Mouse (Mus musculus) megakaryocyte, embryonic 14.5 days (primary cell): ENCODE measurements at regions not wholly inside any gene's neighbourhood (a gene's known extent, or its start where the extent isn't known, plus 50 kb on each side); places are given as distances from the start of the nearest gene placed in this dataset.
"Not testable (repeated sequence)": the region's sequence is repeated elsewhere in the genome, so short reads cannot be mapped to it uniquely, and the experiment has no call there.

Experiments
- H3K27me3 ChIP-seq: replicated peaks from 2 replicates; pipeline ENCODE3; 2012; ENCODE audit warnings: inconsistent platforms
- H3K36me3 ChIP-seq: replicated peaks from 2 replicates; pipeline ENCODE3; 2012; ENCODE audit warnings: low read length, inconsistent platforms, mixed read lengths
- H3K4me1 ChIP-seq: 2 replicates; pipeline ENCODE4 v1.6.1; 2012; ENCODE audit warnings: inconsistent platforms
- H3K4me3 ChIP-seq: replicated peaks from 2 replicates; pipeline ENCODE3; 2012; ENCODE audit warnings: moderate library complexity, mild to moderate bottlenecking, inconsistent platforms
- H3K9me3 ChIP-seq: 2 replicates; pipeline ENCODE4 v1.6.1; 2012; ENCODE audit warnings: inconsistent platforms
- FLI1 ChIP-seq: IDR thresholded peaks from 2 replicates; pipeline ENCODE4 v1.6.1; 2012; ENCODE audit warnings: low read length, inconsistent platforms, mixed read lengths
- GATA1 ChIP-seq: IDR thresholded peaks from 3 replicates; pipeline ENCODE4 v1.6.1; 2012; ENCODE audit warnings: mixed read lengths, low read length, inconsistent platforms, borderline replicate concordance

GRCm38 (mm10) chr2:107117564-107117963 is 58.1 kb upstream of the Fshb start:
- H3K9me3 ChIP-seq, result no peaks in the 10 kb centered on the region
- H3K4me1 ChIP-seq, result no peaks in the 10 kb centered on the region
- H3K36me3 ChIP-seq, result no peaks in the 10 kb centered on the region
- H3K27me3 ChIP-seq, result no peaks in the 10 kb centered on the region
- no peak for TF ChIP-seq GATA1
- no peak overlapping the region for H3K4me3 ChIP-seq

DNA sequence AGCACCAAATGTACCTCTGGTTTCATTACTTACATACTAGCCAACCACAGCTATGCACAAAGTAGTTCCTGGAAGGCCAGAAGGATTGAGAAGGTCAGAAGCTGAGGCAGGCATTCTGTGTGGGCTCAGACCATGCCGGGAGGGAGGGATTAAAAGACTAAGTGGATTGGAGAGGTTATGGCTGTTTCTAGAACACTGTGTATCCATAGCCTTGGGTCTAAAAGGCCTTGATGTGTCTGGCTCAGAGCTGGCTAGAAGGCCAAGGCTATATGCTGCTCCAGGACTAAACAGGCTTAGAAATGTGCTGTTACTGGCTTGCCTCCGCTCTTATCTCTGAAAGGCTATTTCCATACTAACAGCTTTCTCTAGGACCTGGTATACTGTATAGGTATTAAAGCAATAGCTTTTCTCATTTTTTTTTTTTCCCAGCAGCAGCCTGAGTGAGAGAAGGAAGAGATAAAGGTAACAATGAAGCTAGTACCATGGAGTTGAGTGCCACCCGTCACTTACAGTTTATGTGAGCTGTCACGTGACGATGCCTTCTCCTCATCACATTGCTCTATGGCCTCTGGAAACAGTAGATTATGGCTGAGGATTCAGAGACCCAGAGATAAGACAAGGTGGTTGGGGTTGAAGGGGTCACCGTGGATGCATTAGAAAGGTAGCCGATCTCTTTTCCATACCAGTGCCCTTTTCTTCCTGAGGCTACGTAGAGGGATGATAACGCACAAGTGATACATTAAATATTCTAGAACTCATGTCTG is 59.4 kb upstream of the Fshb start:
- Histone ChIP-seq H3K27me3 (no peaks in the 10 kb centered on the region), H3K4me1 (no peaks in the 10 kb centered on the region), H3K9me3 (no peaks in the 10 kb centered on the region), H3K36me3 (no peaks in the 10 kb centered on the region), H3K4me3 (no peak overlapping the region)
- no peak for TF ChIP-seq GATA1
- no peak for TF ChIP-seq FLI1

GRCm38 (mm10) chr2:107119697-107120096 is 60.2 kb upstream of the Fshb start:
- Histone ChIP-seq H3K4me1 (no peaks in the 10 kb centered on the region), H3K9me3 (no peaks in the 10 kb centered on the region), H3K36me3 (no peaks in the 10 kb centered on the region), H3K27me3 (no peaks in the 10 kb centered on the region), H3K4me3 (no peak overlapping the region)
- no peak for TF ChIP-seq FLI1
- TF ChIP-seq GATA1, result no peak

- H3K27me3 ChIP-seq, result no peaks in the 10 kb centered on the region
- TF ChIP-seq FLI1 (no peak), GATA1 (no peak)
Observed at GRCm38 (mm10) chr2:107133186-107133585, 73.7 kb upstream of the Fshb start.

GRCm38 (mm10) chr2:107149317-107149716 is 89.9 kb upstream of the Fshb start:
- no peak overlapping the region for H3K4me3 ChIP-seq
- no peaks in the 10 kb centered on the region for H3K36me3 ChIP-seq
- no peaks in the 10 kb centered on the region for H3K9me3 ChIP-seq
- H3K4me1 ChIP-seq, result no peaks in the 10 kb centered on the region
- H3K27me3 ChIP-seq, result no peaks in the 10 kb centered on the region
- TF ChIP-seq GATA1 (no peak), FLI1 (no peak)

More at GRCm38 (mm10) chr2:107133186-107133585, 73.7 kb upstream of the Fshb start:
- no peak overlapping the region for H3K4me3 ChIP-seq
- H3K4me1 ChIP-seq, result no peaks in the 10 kb centered on the region
- H3K9me3 ChIP-seq, result no peaks in the 10 kb centered on the region
- H3K36me3 ChIP-seq, result no peaks in the 10 kb centered on the region

- Histone ChIP-seq H3K36me3 (no peaks in the 10 kb centered on the region), H3K9me3 (no peaks in the 10 kb centered on the region), H3K27me3 (no peaks in the 10 kb centered on the region), H3K4me1 (no peaks in the 10 kb centered on the region), H3K4me3 (no peak overlapping the region)
- TF ChIP-seq GATA1 (no peak), FLI1 (no peak)
Observed at GRCm38 (mm10) chr2:107149851-107150250, 90.4 kb upstream of the Fshb start.

- H3K36me3 ChIP-seq, result no peaks in the 10 kb centered on the region
- H3K9me3 ChIP-seq, result no peaks in the 10 kb centered on the region
- H3K4me1 ChIP-seq, result no peaks in the 10 kb centered on the region
- TF ChIP-seq GATA1, result no peak
- TF ChIP-seq FLI1, result no peak
- no peak overlapping the region for H3K4me3 ChIP-seq
- H3K27me3 ChIP-seq, result no peaks in the 10 kb centered on the region
Observed at GRCm38 (mm10) chr2:107150373-107150772, 90.9 kb upstream of the Fshb start.

DNA sequence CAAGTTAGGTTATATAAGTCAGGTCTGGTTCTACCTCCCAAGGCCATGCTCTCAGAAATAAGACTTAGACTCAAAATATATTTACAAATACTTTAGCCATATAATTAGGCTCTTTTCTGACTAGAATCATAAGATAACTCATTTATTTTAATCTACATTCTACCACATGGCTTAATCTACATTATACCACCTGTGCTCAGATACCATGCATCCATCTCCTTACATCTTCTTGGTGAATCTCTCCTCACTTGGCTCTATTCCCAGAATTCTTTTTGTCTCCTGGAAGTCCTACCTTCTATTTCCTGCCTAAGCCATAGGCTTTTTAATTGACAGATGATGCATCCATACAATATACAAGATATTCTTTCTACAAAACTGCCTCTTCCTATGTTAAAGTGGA is 92.4 kb upstream of the Fshb start:
- H3K27me3 ChIP-seq, result no peaks in the 10 kb centered on the region
- no peak overlapping the region for H3K4me3 ChIP-seq
- 0 out of 2 replicates have a peak, but pooled peaks cover 4% of the 10 kb centered on the region for H3K9me3 ChIP-seq
- H3K36me3 ChIP-seq, result no peaks in the 10 kb centered on the region
- no peaks in the 10 kb centered on the region for H3K4me1 ChIP-seq
- TF ChIP-seq FLI1 (no peak), GATA1 (no peak)

DNA sequence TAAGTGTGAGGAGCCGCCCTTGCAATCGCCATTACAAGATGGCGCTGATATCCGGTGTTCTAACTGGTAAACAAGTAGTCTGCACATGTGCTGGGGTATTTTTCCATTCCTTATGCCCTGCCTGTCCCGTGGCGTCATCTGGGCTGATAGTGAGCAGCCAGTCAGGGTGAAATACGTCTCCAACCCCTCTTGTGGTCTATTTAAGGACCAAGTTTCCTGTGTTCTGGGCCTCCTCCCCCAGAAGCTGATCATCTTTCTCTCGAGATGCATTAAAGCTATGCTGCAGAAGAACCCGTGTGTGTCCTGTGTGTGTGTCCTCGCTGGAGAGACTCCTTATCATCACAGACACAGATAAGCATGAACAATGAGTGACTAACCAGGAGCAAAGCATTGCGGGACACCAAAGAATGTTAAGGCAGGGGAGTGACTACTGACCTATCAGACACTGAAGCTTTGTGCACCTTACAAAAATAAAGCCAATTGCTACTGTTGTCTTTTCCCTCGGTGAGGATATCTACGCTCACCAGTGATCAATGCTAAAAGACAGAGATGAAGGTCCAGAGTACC is 99.5 kb upstream of the Fshb start:
- not testable (repeated sequence) for H3K4me3 ChIP-seq, H3K4me1 ChIP-seq, H3K27me3 ChIP-seq, H3K36me3 ChIP-seq
- H3K9me3 ChIP-seq, result peaks cover 10% of the 10 kb centered on the region

- Histone ChIP-seq H3K9me3 (no peaks in the 10 kb centered on the region), H3K4me3 (no peak overlapping the region), H3K27me3 (no peaks in the 10 kb centered on the region), H3K36me3 (no peaks in the 10 kb centered on the region), H3K4me1 (no peaks in the 10 kb centered on the region)
- TF ChIP-seq FLI1, result no peak
- TF ChIP-seq GATA1, result no peak
Observed at GRCm38 (mm10) chr2:107175721-107176120, 114.7 kb upstream of the Kcna4 start.
